Mouse (Mus musculus) heart, adult 8-10 months (tissue): ENCODE results near the gene Sipa1l1. TPM values are rescaled to one million over a fixed set of nuclear protein-coding genes. Genes with fewer than 3 reads are reported as not detected.

Experiments
- DNase-seq: peaks from one replicate; pipeline ENCODE4 v3.0.0; 2022; ENCODE audit warnings: low spot score
- total RNA-seq, 4 experiments: library from RNA; stranded (reverse); gene quantifications; 2 replicates each; pipeline ENCODE4 v1.2.4; 2022

Gene Sipa1l1
- total RNA-seq, 4 experiments from 2014 or later, result 8.3 to 11.1 (median 9.4) TPM

- no peak for DNase-seq
Measured at GRCm38 (mm10) chr12:82247371-82248258, 78.5 kb downstream of the Sipa1l1 start.

GRCm38 (mm10) chr12:82248501-82248900 lies 79.4 kb downstream of the Sipa1l1 start:
- no peak for DNase-seq

GRCm38 (mm10) chr12:82251328-82251727 lies 82.2 kb downstream of the Sipa1l1 start:
- DNase-seq, result no peak

- no peak for DNase-seq
Measured at GRCm38 (mm10) chr12:82254076-82254475, 85.0 kb downstream of the Sipa1l1 start.

GRCm38 (mm10) chr12:82256012-82256411 lies 86.9 kb downstream of the Sipa1l1 start:
- DNase-seq, result no peak

- no peak for DNase-seq
Measured at GRCm38 (mm10) chr12:82256921-82257500, 87.9 kb downstream of the Sipa1l1 start.

GRCm38 (mm10) chr12:82257994-82258785 lies 89.1 kb downstream of the Sipa1l1 start:
- no peak for DNase-seq

GRCm38 (mm10) chr12:82263443-82263842 lies 94.3 kb downstream of the Sipa1l1 start:
- DNase-seq, result no peak

- DNase-seq, result no peak
Measured at GRCm38 (mm10) chr12:82264083-82264851, 95.1 kb downstream of the Sipa1l1 start.

GRCm38 (mm10) chr12:82265335-82266274 lies 96.5 kb downstream of the Sipa1l1 start:
- peak; percentile 19 for DNase-seq

- DNase-seq, result no peak
Measured at GRCm38 (mm10) chr12:82271447-82271846, 102.3 kb downstream of the Sipa1l1 start.

- no peak for DNase-seq
Measured at GRCm38 (mm10) chr12:82273503-82273902, 104.4 kb downstream of the Sipa1l1 start.

GRCm38 (mm10) chr12:82274576-82274975 lies 105.5 kb downstream of the Sipa1l1 start:
- no peak for DNase-seq

- DNase-seq, result peak; percentile 68
Measured at GRCm38 (mm10) chr12:82275767-82276166, 106.6 kb downstream of the Sipa1l1 start.

- DNase-seq, result no peak
Measured at GRCm38 (mm10) chr12:82276591-82276990, 107.5 kb downstream of the Sipa1l1 start.

GRCm38 (mm10) chr12:82284617-82285016 lies 115.5 kb downstream of the Sipa1l1 start:
- DNase-seq, result no peak

GRCm38 (mm10) chr12:82285018-82285417 lies 115.9 kb downstream of the Sipa1l1 start:
- no peak for DNase-seq

GRCm38 (mm10) chr12:82286068-82286467 lies 116.9 kb downstream of the Sipa1l1 start:
- DNase-seq, result no peak

GRCm38 (mm10) chr12:82286804-82287203 lies 117.7 kb downstream of the Sipa1l1 start:
- DNase-seq, result no peak

GRCm38 (mm10) chr12:82293545-82294247 lies 124.6 kb downstream of the Sipa1l1 start:
- no peak for DNase-seq
